Mouse (Mus musculus): ENCODE measurements at regions not wholly inside any gene's neighbourhood (a gene's known extent, or its start where the extent isn't known, plus 50 kb on each side); places are given as distances from the start of the nearest gene placed in this dataset.

DNA sequence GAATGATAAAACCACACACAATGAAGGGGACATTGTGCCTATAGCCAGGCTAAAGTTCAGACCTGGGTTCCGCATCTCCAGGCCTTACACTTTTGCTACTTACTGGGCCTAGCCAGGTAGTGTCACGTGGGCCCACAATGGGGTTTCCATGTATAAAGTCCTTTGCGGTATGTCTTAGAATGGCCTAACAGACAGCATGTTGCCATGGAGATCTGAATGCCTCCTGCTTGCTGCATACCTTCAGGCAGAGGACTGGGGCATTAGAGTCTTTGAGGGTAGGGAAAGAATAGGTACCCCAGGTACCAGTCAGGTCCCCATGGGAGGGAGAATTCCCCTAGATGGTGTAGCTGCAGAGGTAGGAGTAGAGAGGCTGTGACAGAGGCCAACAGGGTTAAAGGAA, 159.0 kb downstream of the Rplp1 start:
- H3K36me3 ChIP-seq: no peaks in the 10 kb centered on the region
- 61% methylated on average over 3 of the region's 3 CpGs for WGBS
- H3K4me1 ChIP-seq (replicated peaks): peaks cover 40% of the 10 kb centered on the region
- H3K27me3 ChIP-seq: no peaks in the 10 kb centered on the region
- H3K9ac ChIP-seq (replicated peaks): no peak overlapping the region
- no peaks in the 10 kb centered on the region; the same call in 1 of the 2 replicates for H3K9me3 ChIP-seq
- H3K4me2 ChIP-seq (replicated peaks): no peak overlapping the region
- peak; percentile 22; the same call in 1 of the 2 replicates for ATAC-seq
- no peak overlapping the region for H3K4me3 ChIP-seq (replicated peaks)
- peak overlapping the region; percentile 74; the same call in 1 of the 2 replicates for H3K27ac ChIP-seq

DNA sequence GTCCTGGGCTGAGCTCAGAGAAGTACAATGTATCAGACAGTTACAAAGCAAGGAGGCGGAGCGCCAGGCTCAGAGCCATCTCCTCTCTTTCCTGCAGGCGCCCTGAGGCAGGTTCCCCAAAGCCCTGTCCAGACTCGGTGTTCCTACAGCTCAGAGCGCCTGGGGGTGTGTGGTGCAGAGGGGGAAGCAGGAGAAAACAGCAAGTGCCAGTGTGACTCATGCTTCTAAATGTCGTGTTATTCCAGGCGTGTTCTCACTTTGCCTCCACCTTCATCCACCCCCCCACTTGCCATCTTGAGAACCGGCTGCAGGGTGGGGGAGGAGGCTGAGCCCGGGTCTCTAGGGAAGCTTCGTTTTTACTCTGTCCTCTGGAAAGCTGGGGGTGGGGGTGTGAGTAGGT, 160.5 kb downstream of the Rplp1 start:
- H3K9ac ChIP-seq (replicated peaks): no peak overlapping the region
- peaks cover 40% of the 10 kb centered on the region for H3K4me1 ChIP-seq (replicated peaks)
- no peak overlapping the region for H3K27ac ChIP-seq
- no peaks in the 10 kb centered on the region for H3K27me3 ChIP-seq
- no peaks in the 10 kb centered on the region; the same call in 1 of the 2 replicates for H3K9me3 ChIP-seq
- H3K36me3 ChIP-seq: no peaks in the 10 kb centered on the region
- ATAC-seq: no peak
- no peak overlapping the region for H3K4me3 ChIP-seq (replicated peaks)
- H3K4me2 ChIP-seq (replicated peaks): no peak overlapping the region
- WGBS: 42% methylated on average over 10 of the region's 10 CpGs

DNA sequence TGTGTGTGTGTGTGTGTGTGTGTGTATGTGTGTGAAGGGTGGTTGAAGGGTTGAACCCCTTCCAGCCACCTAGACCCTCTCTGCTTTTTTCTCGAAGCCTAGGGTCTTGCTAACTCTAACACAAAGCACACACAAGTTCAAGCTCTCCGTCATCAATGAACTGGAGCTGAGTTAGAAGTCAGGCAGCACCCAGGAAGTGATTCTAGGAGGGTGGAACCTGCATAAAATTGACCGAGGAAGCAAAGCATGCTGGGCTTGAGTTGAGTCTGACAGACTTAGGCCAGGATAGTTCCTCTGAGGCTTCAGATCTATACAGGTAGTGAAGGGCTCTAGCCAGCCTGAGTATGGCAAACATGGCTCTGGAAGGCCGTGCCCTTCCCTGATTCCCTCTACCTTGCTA, 165.1 kb downstream of the Rplp1 start:
- Histone ChIP-seq H3K36me3 (no peaks in the 10 kb centered on the region), H3K9ac (replicated peaks) (no peak overlapping the region), H3K27ac (no peak overlapping the region), H3K4me2 (replicated peaks) (no peak overlapping the region), H3K27me3 (no peaks in the 10 kb centered on the region), H3K4me3 (replicated peaks) (no peak overlapping the region), H3K4me1 (replicated peaks) (peaks cover 30% of the 10 kb centered on the region), H3K9me3 (no peaks in the 10 kb centered on the region; the same call in 1 of the 2 replicates)
- ATAC-seq: no peak
- WGBS: 86% methylated on average over 4 of the region's 4 CpGs

DNA sequence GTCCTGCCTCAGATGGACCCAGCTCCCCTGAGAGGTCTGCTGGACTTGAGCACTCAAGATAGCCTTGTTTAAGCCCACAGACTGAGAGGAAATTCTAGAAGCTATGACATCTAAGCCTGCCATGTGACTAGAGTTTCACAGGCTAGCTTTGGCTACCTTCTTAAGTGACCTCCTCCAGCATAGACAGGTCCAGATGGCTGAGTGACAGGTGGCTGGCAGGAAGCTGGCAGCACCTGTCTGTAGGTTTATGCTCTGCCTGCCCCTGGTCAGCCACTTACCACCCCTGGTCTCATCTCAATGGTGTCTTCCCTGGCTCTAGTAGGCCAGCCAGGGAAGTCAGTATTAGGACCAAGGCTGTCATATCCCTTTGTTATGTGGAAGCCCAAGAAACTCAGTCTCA, 165.9 kb downstream of the Rplp1 start:
- Histone ChIP-seq H3K4me2 (replicated peaks) (no peak overlapping the region), H3K9ac (replicated peaks) (no peak overlapping the region), H3K9me3 (no peaks in the 10 kb centered on the region; the same call in 1 of the 2 replicates), H3K4me3 (replicated peaks) (no peak overlapping the region), H3K4me1 (replicated peaks) (peaks cover 22% of the 10 kb centered on the region), H3K27me3 (no peaks in the 10 kb centered on the region), H3K27ac (no peak overlapping the region), H3K36me3 (no peaks in the 10 kb centered on the region)
- no peak for ATAC-seq

DNA sequence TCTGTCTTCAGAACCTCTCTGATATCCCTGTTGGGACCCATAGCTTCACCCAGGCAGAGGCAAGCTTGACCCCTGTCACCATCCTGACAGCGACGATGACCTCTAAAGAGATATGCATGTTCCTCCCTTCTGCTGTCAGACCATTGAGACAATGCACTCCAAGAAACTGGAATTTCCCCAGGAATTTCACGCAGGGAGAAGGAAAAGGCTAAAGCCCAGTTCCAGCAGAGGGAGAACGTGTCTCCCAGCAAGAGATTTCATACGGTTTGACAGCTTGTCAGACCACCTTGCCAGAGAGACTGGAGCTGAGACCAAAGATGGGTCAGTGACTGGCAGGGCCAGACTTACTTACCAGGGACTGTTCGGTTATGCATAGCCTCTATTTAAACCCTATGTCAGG, 167.9 kb downstream of the Rplp1 start:
- Histone ChIP-seq H3K4me2 (replicated peaks) (no peak overlapping the region), H3K27ac (no peak overlapping the region), H3K4me3 (replicated peaks) (no peak overlapping the region), H3K9ac (replicated peaks) (no peak overlapping the region), H3K36me3 (no peaks in the 10 kb centered on the region), H3K9me3 (no peaks in the 10 kb centered on the region; the same call in 1 of the 2 replicates), H3K27me3 (peaks cover 1% of the 10 kb centered on the region; the same call in 1 of the 2 replicates), H3K4me1 (replicated peaks) (peaks cover 20% of the 10 kb centered on the region)
- 54% methylated on average over 6 of the region's 6 CpGs for WGBS
- ATAC-seq: no peak

DNA sequence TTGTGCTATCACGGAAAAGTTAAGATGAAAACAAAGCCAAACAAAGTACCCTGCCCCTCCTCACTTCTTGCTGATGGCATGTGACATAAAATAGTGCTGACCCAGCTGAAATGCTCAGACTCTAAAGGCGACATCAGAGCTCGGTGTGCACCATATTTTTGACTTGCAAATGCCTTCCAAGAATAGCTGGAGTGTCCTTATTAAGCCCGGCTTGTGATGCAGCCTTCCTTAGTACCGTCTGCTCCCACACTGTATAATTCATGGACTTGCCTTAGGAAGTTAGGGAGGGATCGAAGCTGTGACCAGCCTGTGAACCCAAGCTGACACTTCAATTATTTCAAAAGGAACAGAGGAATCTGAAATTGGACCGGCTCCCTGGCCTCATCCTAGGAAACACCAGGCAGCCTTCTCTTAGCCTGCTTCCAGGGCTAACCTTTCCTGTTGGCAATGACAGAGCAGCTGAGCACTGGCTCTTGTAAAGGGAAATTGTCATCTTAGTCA, 169.0 kb downstream of the Rplp1 start:
- peaks cover 3% of the 10 kb centered on the region; the same call in 1 of the 2 replicates for H3K27me3 ChIP-seq
- H3K4me2 ChIP-seq (replicated peaks): no peak overlapping the region
- peak; percentile 79 for ATAC-seq
- peak overlapping the region; percentile 40 for H3K27ac ChIP-seq
- H3K9me3 ChIP-seq: no peaks in the 10 kb centered on the region
- H3K4me1 ChIP-seq (replicated peaks): peaks cover 20% of the 10 kb centered on the region
- 27% methylated on average over 7 of the region's 7 CpGs for WGBS
- H3K4me3 ChIP-seq (replicated peaks): no peak overlapping the region
- no peak overlapping the region for H3K9ac ChIP-seq (replicated peaks)
- H3K36me3 ChIP-seq: no peaks in the 10 kb centered on the region

DNA sequence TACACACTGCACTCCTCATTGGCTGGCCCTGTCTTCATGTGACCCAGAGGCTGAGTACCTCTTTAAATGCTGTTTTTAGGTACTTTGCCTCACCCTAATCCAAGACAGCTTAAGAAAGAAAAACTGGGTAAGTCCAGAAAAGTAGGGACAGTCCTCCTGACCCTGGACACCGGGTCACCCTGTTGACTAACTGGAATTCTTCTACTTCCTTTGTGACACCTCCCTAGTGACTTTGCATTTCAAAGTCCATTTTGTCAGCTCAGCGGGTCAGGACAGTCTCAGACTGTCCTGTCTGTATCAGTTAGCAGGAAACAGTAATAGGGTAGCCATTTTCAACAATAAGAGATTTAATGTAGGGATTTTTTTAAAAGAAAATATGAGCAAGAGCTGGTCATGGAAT, 180.8 kb downstream of the Rplp1 start:
- 58% methylated on average over 2 of the region's 2 CpGs for WGBS
- Histone ChIP-seq H3K9me3 (peaks cover 3% of the 10 kb centered on the region; the same call in 1 of the 2 replicates), H3K27ac (no peak overlapping the region), H3K9ac (replicated peaks) (no peak overlapping the region), H3K36me3 (no peaks in the 10 kb centered on the region), H3K4me3 (replicated peaks) (no peak overlapping the region), H3K4me2 (replicated peaks) (no peak overlapping the region), H3K27me3 (no peaks in the 10 kb centered on the region), H3K4me1 (replicated peaks) (no peaks in the 10 kb centered on the region)
- no peak for ATAC-seq

DNA sequence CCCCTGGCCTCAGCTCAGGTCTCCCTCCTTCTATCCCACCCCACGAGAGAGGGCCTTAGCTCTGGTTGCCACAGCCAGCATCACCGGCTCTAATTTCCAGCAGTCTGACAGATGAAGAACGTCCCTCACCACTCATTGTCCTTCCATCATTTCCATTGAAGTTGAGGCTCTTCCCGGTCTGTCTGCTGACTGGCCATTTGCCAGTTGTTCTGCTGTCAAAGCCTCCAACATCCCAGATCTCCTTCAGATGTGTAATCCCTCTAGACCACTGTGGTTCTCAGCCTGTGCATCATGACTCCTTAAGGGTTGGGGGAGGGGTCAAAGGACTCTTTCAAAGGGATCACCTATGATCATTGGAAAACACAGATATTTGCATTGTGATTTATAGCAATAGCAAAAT, 181.6 kb downstream of the Rplp1 start:
- Histone ChIP-seq H3K4me1 (replicated peaks) (no peaks in the 10 kb centered on the region), H3K27me3 (no peaks in the 10 kb centered on the region), H3K4me3 (replicated peaks) (no peak overlapping the region), H3K36me3 (no peaks in the 10 kb centered on the region), H3K9me3 (peaks cover 3% of the 10 kb centered on the region; the same call in 1 of the 2 replicates), H3K4me2 (replicated peaks) (no peak overlapping the region), H3K27ac (no peak overlapping the region), H3K9ac (replicated peaks) (no peak overlapping the region)
- WGBS: 77% methylated on average over 4 of the region's 4 CpGs
- no peak for ATAC-seq

DNA sequence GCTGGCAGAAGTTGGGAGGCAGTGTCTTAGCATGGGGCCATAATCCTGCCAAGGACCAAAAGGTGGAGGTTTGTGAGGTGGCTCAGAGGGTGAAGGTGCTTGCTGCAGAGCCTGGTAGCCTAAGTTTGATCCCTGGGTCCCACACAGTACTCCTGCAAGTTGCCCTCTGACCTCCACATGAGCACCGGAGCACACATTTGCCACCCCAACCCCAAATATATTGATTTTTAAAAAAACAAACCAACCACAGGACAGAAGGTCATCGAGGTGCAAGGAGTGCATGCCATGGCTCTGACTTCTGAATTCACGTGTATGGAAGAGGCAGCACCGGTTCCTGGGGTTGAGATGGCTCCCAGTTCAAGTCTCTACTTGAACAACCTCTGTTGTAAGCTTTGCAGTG, 186.2 kb downstream of the Rplp1 start:
- Histone ChIP-seq H3K27me3 (no peaks in the 10 kb centered on the region), H3K36me3 (no peaks in the 10 kb centered on the region), H3K4me2 (replicated peaks) (no peak overlapping the region), H3K4me1 (replicated peaks) (0 out of 2 replicates have a peak, but pooled peaks cover 4% of the 10 kb centered on the region), H3K9ac (replicated peaks) (no peak overlapping the region), H3K27ac (no peak overlapping the region), H3K9me3 (no peaks in the 10 kb centered on the region), H3K4me3 (replicated peaks) (no peak overlapping the region)
- no peak for ATAC-seq
- 81% methylated on average over 4 of the region's 4 CpGs for WGBS

DNA sequence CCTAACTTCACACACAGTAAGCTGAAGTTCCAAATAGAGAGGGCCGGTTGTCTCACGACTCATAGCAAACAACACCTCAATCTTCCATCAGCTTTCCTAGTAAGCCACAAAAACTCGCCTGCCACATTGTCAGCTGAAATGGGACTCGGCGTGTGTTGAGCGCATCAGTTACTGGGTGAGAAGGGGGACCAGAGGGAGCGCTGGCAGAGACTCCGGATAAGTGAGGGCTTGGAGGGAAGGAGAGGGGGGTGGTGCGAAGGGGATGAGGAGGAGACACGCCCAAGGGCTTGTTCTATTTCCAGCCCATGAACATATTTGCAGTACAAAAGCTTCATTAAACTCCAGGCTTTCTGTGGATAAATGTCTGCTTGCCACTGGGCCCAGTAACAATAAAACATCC, 186.7 kb downstream of the Rplp1 start:
- Histone ChIP-seq H3K4me1 (replicated peaks) (0 out of 2 replicates have a peak, but pooled peaks cover 4% of the 10 kb centered on the region), H3K9me3 (no peaks in the 10 kb centered on the region), H3K9ac (replicated peaks) (no peak overlapping the region), H3K4me3 (replicated peaks) (no peak overlapping the region), H3K27me3 (no peaks in the 10 kb centered on the region), H3K27ac (no peak overlapping the region), H3K36me3 (no peaks in the 10 kb centered on the region), H3K4me2 (replicated peaks) (no peak overlapping the region)
- no peak for ATAC-seq
- 81% methylated on average over 10 of the region's 10 CpGs for WGBS

DNA sequence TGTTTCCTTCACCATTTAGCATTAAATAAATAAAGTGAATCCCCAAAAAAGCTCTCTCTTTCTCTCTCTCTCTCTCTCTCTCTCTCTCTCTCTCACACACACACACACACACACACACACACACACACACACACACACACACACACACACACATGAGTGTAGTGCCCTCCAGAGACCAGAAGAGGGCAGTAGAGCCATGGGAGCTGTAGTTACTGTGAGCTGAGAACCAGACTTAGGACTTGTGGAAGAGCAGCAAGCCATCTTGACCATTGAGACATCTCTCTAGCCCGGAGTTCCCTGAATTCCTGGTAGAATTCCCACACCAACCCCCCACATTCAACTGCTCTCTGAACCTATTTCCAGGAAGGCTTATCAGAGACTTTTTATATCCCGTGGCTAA, 190.3 kb downstream of the Rplp1 start:
- no peak overlapping the region for H3K4me3 ChIP-seq (replicated peaks)
- 90% methylated on average over 2 of the region's 2 CpGs for WGBS

DNA sequence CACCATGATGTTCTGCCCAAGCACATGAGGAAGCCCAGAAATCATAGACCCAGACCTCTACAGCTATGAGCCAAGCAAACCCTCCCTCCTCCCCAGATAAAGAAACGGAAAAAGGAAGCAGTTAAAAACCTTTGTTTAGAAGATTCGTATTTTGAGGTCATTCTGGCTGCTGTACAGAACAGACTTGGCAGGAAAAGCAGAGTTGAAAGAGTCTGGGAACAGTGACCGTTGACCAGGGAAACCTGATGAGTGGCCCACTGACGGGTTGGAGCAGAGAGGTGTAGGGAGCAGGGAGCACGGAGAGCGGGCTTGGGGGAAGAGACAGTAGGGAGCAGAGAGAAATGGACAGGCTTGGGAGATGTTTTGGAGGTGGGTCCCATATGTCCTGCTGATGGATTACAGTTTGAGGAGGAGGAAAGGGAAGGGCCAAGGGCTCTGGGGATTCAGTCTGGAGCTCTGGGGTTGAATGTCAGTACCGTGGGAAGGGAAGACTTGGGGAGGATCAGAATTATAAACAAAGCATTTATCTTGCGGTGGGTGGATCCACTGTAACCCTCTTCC, 191.2 kb downstream of the Rplp1 start:
- 92% methylated on average over 8 of the region's 8 CpGs for WGBS

More for the DNA sequence above, 190.3 kb downstream of the Rplp1 start:
- Histone ChIP-seq H3K9ac (replicated peaks) (no peak overlapping the region), H3K4me1 (replicated peaks) (peaks cover 22% of the 10 kb centered on the region), H3K9me3 (peaks cover 3% of the 10 kb centered on the region; the same call in 1 of the 2 replicates), H3K4me2 (replicated peaks) (no peak overlapping the region), H3K27ac (no peak overlapping the region), H3K27me3 (peaks cover 4% of the 10 kb centered on the region; the same call in 1 of the 2 replicates), H3K36me3 (no peaks in the 10 kb centered on the region)
- no peak for ATAC-seq

More for the DNA sequence above, 191.2 kb downstream of the Rplp1 start:
- Histone ChIP-seq H3K27ac (no peak overlapping the region), H3K4me2 (replicated peaks) (no peak overlapping the region), H3K4me3 (replicated peaks) (no peak overlapping the region), H3K9ac (replicated peaks) (no peak overlapping the region), H3K27me3 (peaks cover 4% of the 10 kb centered on the region; the same call in 1 of the 2 replicates), H3K36me3 (no peaks in the 10 kb centered on the region), H3K4me1 (replicated peaks) (peaks cover 22% of the 10 kb centered on the region), H3K9me3 (peaks cover 3% of the 10 kb centered on the region; the same call in 1 of the 2 replicates)
- no peak for ATAC-seq
